Mouse (Mus musculus): ENCODE results near the gene Sell.

Gene Sell

DNA sequence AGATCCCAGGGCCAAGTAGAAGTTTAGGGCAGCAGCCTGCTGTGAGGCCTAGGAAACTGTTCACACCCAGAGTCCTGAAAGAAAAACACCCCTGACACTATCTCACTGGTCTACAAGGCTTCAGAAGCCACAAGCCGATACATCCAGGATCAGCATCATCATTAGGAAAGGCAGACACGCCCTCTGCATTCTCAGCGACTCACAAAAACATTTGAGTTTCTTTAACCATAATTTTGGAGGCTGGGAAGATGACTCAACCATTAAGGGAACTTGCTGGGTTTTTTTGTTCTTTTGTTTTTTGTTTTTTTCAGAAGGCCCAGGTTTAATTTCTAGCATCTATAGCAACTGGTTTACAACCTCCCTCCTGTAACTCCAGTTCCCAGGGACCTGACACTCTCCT lies 62.1 kb downstream of the Sell start:
- DNase-seq (ENCODE audit: extremely low read depth, insufficient read length, low spot score): no peak

DNA sequence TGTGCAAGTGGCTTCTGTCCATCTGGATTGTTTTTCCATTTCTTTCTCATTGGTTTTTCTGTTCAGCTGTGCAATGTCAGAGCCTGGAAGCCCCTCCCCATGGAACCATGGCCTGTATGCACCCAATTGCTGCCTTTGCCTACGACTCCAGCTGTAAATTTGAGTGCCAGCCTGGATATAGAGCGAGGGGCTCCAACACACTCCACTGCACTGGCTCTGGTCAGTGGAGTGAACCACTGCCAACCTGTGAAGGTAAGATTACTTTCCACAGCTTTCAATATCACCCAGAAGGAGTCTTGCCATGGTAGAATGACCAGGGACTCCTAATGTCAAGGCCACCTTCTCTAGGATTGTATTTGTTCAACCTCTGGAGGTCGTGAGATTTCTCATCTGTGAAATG lies 68.2 kb downstream of the Sell start:
- DNase-seq (ENCODE audit: extremely low read depth, insufficient read length, low spot score): no peak

DNA sequence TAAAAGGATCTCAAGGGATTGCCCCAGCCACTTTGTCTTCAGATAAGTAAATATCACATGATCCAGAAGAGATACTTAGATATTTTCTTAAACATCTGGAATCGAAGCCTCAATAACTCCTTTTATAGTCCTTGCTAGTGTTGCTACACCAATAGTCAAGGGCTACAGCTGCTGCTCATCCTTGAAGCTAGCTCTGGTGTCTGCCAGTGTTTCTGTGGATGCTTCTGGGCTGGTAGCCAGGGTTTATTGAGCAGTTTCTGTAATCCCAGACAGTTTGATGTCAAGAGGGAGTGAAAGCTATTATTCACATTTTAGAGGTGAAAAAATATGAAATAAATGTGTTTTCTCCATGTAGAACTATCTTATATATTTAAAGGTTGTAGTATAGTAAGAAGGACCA lies 70.8 kb downstream of the Sell start:
- DNase-seq (ENCODE audit: extremely low read depth, insufficient read length, low spot score): no peak

Measured in 3134 (cell line).